Mouse (Mus musculus) heart, postnatal 0 days (tissue): ENCODE measurements around the gene Plcxd3. TPM values are rescaled to one million over a fixed set of nuclear protein-coding genes. Genes with fewer than 3 reads are reported as not detected.
A peak's percentile ranks its signal among the peaks of the same experiment; 100 is the strongest.

Source experiments
- ATAC-seq: fragments of 200-750 bp; cut with Nextera tagmentation; 2 replicates; pipeline ENCODE4 v1.8.0; 2017; ENCODE audit warnings: low read depth, moderate number of reproducible peaks, moderate library complexity; ENCODE audit not compliant: insufficient read depth
- DNase-seq: peaks from one replicate; pipeline ENCODE4 v3.0.0-alpha.2; 2016; ENCODE audit warnings: low spot score
- H3K27ac ChIP-seq: fragments of 300-500 bp; sonication (generic); 2 replicates; pipeline ENCODE4 v1.5.1; 2014; ENCODE audit warnings: low read depth, mild to moderate bottlenecking
- H3K27me3 ChIP-seq: fragments of 300-500 bp; sonication (generic); 2 replicates; pipeline ENCODE4 v1.6.1; 2014; ENCODE audit warnings: low read length, mixed read lengths; ENCODE audit not compliant: control insufficient read depth, insufficient read depth
- H3K36me3 ChIP-seq: fragments of 300-500 bp; sonication (generic); replicated peaks from 2 replicates; pipeline ENCODE4 v1.6.1; 2014; ENCODE audit warnings: low read length, mixed read lengths; ENCODE audit not compliant: control insufficient read depth, insufficient read depth
- H3K4me1 ChIP-seq: fragments of 300-500 bp; sonication (generic); 2 replicates; pipeline ENCODE4 v1.6.1; 2014; ENCODE audit warnings: antibody characterized with exemption; ENCODE audit not compliant: control insufficient read depth, insufficient read depth
- H3K4me2 ChIP-seq: fragments of 300-500 bp; sonication (generic); 2 replicates; pipeline ENCODE4 v1.6.1; 2014; ENCODE audit warnings: low read depth, mild to moderate bottlenecking, low read length, moderate library complexity
- H3K4me3 ChIP-seq: fragments of 300-500 bp; sonication (generic); 2 replicates; pipeline ENCODE4 v1.5.1; 2014; ENCODE audit warnings: low read depth, low read length
- H3K9ac ChIP-seq: fragments of 300-500 bp; sonication (generic); replicated peaks from 2 replicates; pipeline ENCODE4 v1.6.1; 2014; ENCODE audit warnings: low read depth, low read length, mixed read lengths
- H3K9me3 ChIP-seq: fragments of 300-500 bp; sonication (generic); replicated peaks from 2 replicates; pipeline ENCODE4 v1.6.1; 2016; ENCODE audit warnings: low read length; ENCODE audit not compliant: control insufficient read depth
- CTCF ChIP-seq: IDR thresholded peaks from 2 replicates; pipeline ENCODE4 v1.5.1; 2016; ENCODE audit warnings: antibody characterized with exemption, control low read depth, low read depth
- EP300 ChIP-seq: IDR thresholded peaks from 2 replicates; pipeline ENCODE4 v1.6.1; 2016; ENCODE audit warnings: antibody characterized with exemption, low read depth
- WGBS: fragments of 180-500 bp; shearing (Covaris S2); extraction: QIAGEN DNeasy Blood & Tissue Kit; methylation state at CpG from one replicate; pipeline ENCODE4 v1.1.7; 2014; 5-methylcytosine and 5-hydroxymethylcytosine counted together
- polyA plus RNA-seq: library from polyadenylated mRNA; unstranded; fragments of >200 nt; fragmentation: Nextera tagmentation; extraction: Ambion mirVana; gene quantifications from 2 replicates; pipeline ENCODE4 v1.2.1, GENCODE M21; 2015
- total RNA-seq: library from RNA; depleted of rRNA; stranded (reverse); fragments of >200 nt; gene quantifications from 2 replicates; pipeline ENCODE4 v1.2.3, GENCODE M21; 2014; ENCODE audit warnings: low replicate concordance

The Plcxd3 gene
- total and polyA plus RNA-seq, 2 experiments from 2014 or later: 0.15 TPM; not detected in 1

- DNase-seq (no peak), ATAC-seq (no peak)
- Histone ChIP-seq H3K4me1 (no peaks in the 10 kb centered on the region), H3K4me3 (no peak overlapping the region), H3K36me3 (no peaks in the 10 kb centered on the region), H3K27me3 (no peaks in the 10 kb centered on the region), H3K27ac (no peak overlapping the region), H3K9ac (no peak overlapping the region), H3K4me2 (no peak overlapping the region), H3K9me3 (no peaks in the 10 kb centered on the region)
- TF ChIP-seq CTCF: no peak
- TF ChIP-seq EP300: no peak
- 79% methylated on average over 4 of the region's 4 CpGs for WGBS
These were observed 17.6 kb upstream of the Plcxd3 start for GRCm38 (mm10) chr15:4357706-4358105.

GRCm38 (mm10) chr15:4367801-4368200, 7.5 kb upstream of the Plcxd3 start:
- Histone ChIP-seq H3K9me3 (no peaks in the 10 kb centered on the region), H3K4me2 (no peak overlapping the region), H3K9ac (no peak overlapping the region), H3K27ac (no peak overlapping the region), H3K27me3 (no peaks in the 10 kb centered on the region), H3K36me3 (no peaks in the 10 kb centered on the region), H3K4me1 (no peaks in the 10 kb centered on the region), H3K4me3 (no peak overlapping the region)
- WGBS: 49% methylated on average over 2 of the region's 2 CpGs
- ATAC-seq (no peak), DNase-seq (no peak)
- TF ChIP-seq CTCF (no peak), EP300 (no peak)

GRCm38 (mm10) chr15:4374453-4374990, 769 bp upstream of the Plcxd3 start:
- 67% methylated on average over 6 of the region's 6 CpGs for WGBS
- Histone ChIP-seq H3K27me3 (peaks cover 6% of the 10 kb centered on the region; the same call in 1 of the 2 replicates), H3K27ac (no peak overlapping the region), H3K9me3 (no peaks in the 10 kb centered on the region), H3K36me3 (no peaks in the 10 kb centered on the region), H3K4me1 (no peaks in the 10 kb centered on the region), H3K4me3 (no peak overlapping the region), H3K4me2 (no peak overlapping the region), H3K9ac (no peak overlapping the region)
- TF ChIP-seq CTCF (no peak), EP300 (no peak)
- no peak for ATAC-seq
- no peak for DNase-seq

- Histone ChIP-seq H3K9ac (no peak overlapping the region), H3K4me2 (peak overlapping the region; percentile 69), H3K4me3 (peak overlapping the region; percentile 42), H3K9me3 (no peaks in the 10 kb centered on the region), H3K27ac (no peak overlapping the region), H3K36me3 (no peaks in the 10 kb centered on the region), H3K4me1 (no peaks in the 10 kb centered on the region), H3K27me3 (peaks cover 6% of the 10 kb centered on the region; the same call in 1 of the 2 replicates)
- TF ChIP-seq EP300 (no peak), CTCF (no peak)
- DNase-seq (no peak), ATAC-seq (no peak)
- WGBS: 19% methylated on average over 6 of the region's 6 CpGs
These were observed 264 bp upstream of the Plcxd3 start for GRCm38 (mm10) chr15:4375031-4375422.

GRCm38 (mm10) chr15:4376221-4376631, 935 bp downstream of the Plcxd3 start:
- H3K36me3 ChIP-seq: no peaks in the 10 kb centered on the region
- WGBS: 19% methylated on average over 8 of the region's 8 CpGs
- H3K4me2 ChIP-seq: peak overlapping the region; percentile 69
- DNase-seq: no peak
- no peaks in the 10 kb centered on the region for H3K4me1 ChIP-seq
- ATAC-seq: no peak
- H3K9me3 ChIP-seq: no peaks in the 10 kb centered on the region
- peak overlapping the region; percentile 42 for H3K4me3 ChIP-seq
- TF ChIP-seq EP300 (no peak), CTCF (no peak)
- H3K27me3 ChIP-seq: peaks cover 6% of the 10 kb centered on the region; the same call in 1 of the 2 replicates
- no peak overlapping the region for H3K27ac ChIP-seq
- H3K9ac ChIP-seq: no peak overlapping the region

- no peak for TF ChIP-seq EP300
- no peak for TF ChIP-seq CTCF
- no peak overlapping the region for H3K27ac ChIP-seq
- no peak for ATAC-seq
- peaks cover 6% of the 10 kb centered on the region; the same call in 1 of the 2 replicates for H3K27me3 ChIP-seq
- 87% methylated on average over 5 of the region's 5 CpGs for WGBS
- no peaks in the 10 kb centered on the region for H3K36me3 ChIP-seq
- no peak overlapping the region for H3K4me2 ChIP-seq
- no peak overlapping the region for H3K4me3 ChIP-seq
- no peaks in the 10 kb centered on the region for H3K9me3 ChIP-seq
- H3K9ac ChIP-seq: no peak overlapping the region
- H3K4me1 ChIP-seq: no peaks in the 10 kb centered on the region
- DNase-seq: no peak
These were observed 3.5 kb downstream of the Plcxd3 start for GRCm38 (mm10) chr15:4378766-4379165.
